Mouse (Mus musculus) embryonic facial prominence, embryonic 10.5 days (tissue): ENCODE measurements at regions not wholly inside any gene's neighbourhood (a gene's known extent, or its start where the extent isn't known, plus 50 kb on each side); places are given as distances from the start of the nearest gene placed in this dataset.

Experiments used
- DNase-seq: peaks from one replicate; pipeline ENCODE4 v3.0.0-alpha.2; 2017; ENCODE audit warnings: low spot score
- H3K27ac ChIP-seq: fragments of 300-500 bp; sonication (generic); replicated peaks from 2 replicates; pipeline ENCODE4 v1.5.1; 2016; ENCODE audit warnings: mild to moderate bottlenecking
- H3K27me3 ChIP-seq: fragments of 300-500 bp; sonication (generic); replicated peaks from 2 replicates; pipeline ENCODE4 v1.6.1; 2016; ENCODE audit warnings: low read depth, mild to moderate bottlenecking; ENCODE audit not compliant: poor library complexity, severe bottlenecking
- H3K36me3 ChIP-seq: fragments of 300-500 bp; sonication (generic); replicated peaks from 2 replicates; pipeline ENCODE4 v1.6.1; 2016; ENCODE audit warnings: mild to moderate bottlenecking, moderate library complexity
- H3K4me1 ChIP-seq: fragments of 300-500 bp; sonication (generic); 2 replicates; pipeline ENCODE4 v1.6.1; 2016
- H3K4me3 ChIP-seq: fragments of 300-500 bp; sonication (generic); 2 replicates; pipeline ENCODE4 v1.5.1; 2016; ENCODE audit warnings: mild to moderate bottlenecking, moderate library complexity
- H3K9me3 ChIP-seq: fragments of 300-500 bp; sonication (generic); 2 replicates; pipeline ENCODE4 v1.6.1; 2016; ENCODE audit warnings: mild to moderate bottlenecking
- WGBS: fragments of 180-500 bp; shearing (Covaris S2); methylation state at CpG from one replicate; pipeline ENCODE4 v1.1.7; 2016; 5-methylcytosine and 5-hydroxymethylcytosine counted together

DNA sequence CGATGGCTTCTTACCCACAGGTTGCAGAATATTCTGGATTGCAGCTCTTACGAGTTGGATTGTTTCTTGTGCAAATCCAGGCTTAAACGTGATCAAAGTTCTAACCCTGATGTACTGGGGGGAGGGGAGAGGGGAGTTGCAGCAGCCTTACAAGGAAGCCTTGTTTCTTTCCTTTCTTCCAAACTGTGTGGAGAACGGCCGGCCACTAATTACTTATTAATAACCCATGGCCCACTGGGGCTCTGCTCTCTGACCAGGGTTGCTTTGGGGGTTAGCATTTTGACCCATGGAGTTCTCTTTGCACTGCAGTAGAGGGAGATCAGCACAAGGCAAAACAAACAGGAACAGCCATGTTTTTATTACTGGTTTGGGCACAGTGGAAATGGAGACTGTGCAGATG, 199.2 kb downstream of the Fam169b start:
- DNase-seq, result peak; percentile 45
- WGBS, result 11% methylated on average over 5 of the region's 5 CpGs
- no peaks in the 10 kb centered on the region for H3K9me3 ChIP-seq

GRCm38 (mm10) chr7:68470983-68471382, 197.3 kb downstream of the Fam169b start:
- no peaks in the 10 kb centered on the region for H3K36me3 ChIP-seq
- no peaks in the 10 kb centered on the region for H3K9me3 ChIP-seq
- H3K4me3 ChIP-seq, result no peak overlapping the region
- DNase-seq, result peak; percentile 23
- 35% methylated on average over 11 of the region's 11 CpGs for WGBS
- H3K27me3 ChIP-seq, result peaks cover 21% of the 10 kb centered on the region
- no peak overlapping the region for H3K27ac ChIP-seq
- peaks cover 31% of the 10 kb centered on the region for H3K4me1 ChIP-seq

More for the DNA sequence above, 199.2 kb downstream of the Fam169b start:
- Histone ChIP-seq H3K4me3 (no peak overlapping the region), H3K36me3 (no peaks in the 10 kb centered on the region), H3K4me1 (peaks cover 31% of the 10 kb centered on the region), H3K27me3 (peaks cover 21% of the 10 kb centered on the region), H3K27ac (peak overlapping the region; percentile 65; the same call in 1 of the 2 replicates)

GRCm38 (mm10) chr7:68468574-68468973, 194.9 kb downstream of the Fam169b start:
- Histone ChIP-seq H3K27me3 (peaks cover 14% of the 10 kb centered on the region), H3K36me3 (no peaks in the 10 kb centered on the region), H3K9me3 (no peaks in the 10 kb centered on the region), H3K4me3 (no peak overlapping the region), H3K27ac (no peak overlapping the region), H3K4me1 (peaks cover 31% of the 10 kb centered on the region)
- 83% methylated on average over 5 of the region's 5 CpGs for WGBS
- DNase-seq, result no peak

GRCm38 (mm10) chr7:68457842-68458241, 184.2 kb downstream of the Fam169b start:
- peaks cover 5% of the 10 kb centered on the region for H3K4me1 ChIP-seq
- DNase-seq, result no peak
- H3K27me3 ChIP-seq, result no peaks in the 10 kb centered on the region
- no peaks in the 10 kb centered on the region for H3K36me3 ChIP-seq
- no peak overlapping the region for H3K4me3 ChIP-seq
- 92% methylated on average over 1 of the region's 1 CpGs for WGBS
- no peak overlapping the region for H3K27ac ChIP-seq
- no peaks in the 10 kb centered on the region for H3K9me3 ChIP-seq

DNA sequence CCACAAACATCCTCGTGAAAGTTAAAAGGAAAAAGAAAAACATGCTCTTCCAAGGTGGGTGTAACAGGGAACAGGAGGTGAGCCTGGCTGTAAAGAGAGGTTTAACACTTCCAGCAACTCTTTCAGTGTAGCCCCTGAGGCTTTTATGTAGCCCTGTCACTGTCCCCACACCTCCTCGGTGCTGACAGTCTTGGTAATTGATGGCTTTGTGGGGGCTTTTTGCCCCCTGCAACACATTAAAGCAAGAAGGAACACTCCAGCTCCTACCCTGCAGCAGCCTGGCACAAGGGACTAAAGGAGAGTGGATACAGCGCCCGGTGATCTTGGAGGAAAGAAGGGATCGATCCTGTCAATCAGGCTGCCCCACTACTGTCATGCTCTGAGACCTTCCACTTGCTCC, 181.8 kb downstream of the Fam169b start:
- H3K27ac ChIP-seq, result no peak overlapping the region; the same call in 1 of the 2 replicates
- H3K27me3 ChIP-seq, result no peaks in the 10 kb centered on the region
- H3K36me3 ChIP-seq, result no peaks in the 10 kb centered on the region
- no peak overlapping the region for H3K4me3 ChIP-seq
- WGBS, result 40% methylated on average over 5 of the region's 5 CpGs
- DNase-seq, result no peak
- H3K4me1 ChIP-seq, result peaks cover 5% of the 10 kb centered on the region
- H3K9me3 ChIP-seq, result no peaks in the 10 kb centered on the region

- DNase-seq, result no peak
- Histone ChIP-seq H3K27me3 (no peaks in the 10 kb centered on the region), H3K9me3 (no peaks in the 10 kb centered on the region), H3K27ac (no peak overlapping the region), H3K4me3 (no peak overlapping the region), H3K36me3 (no peaks in the 10 kb centered on the region), H3K4me1 (peaks cover 5% of the 10 kb centered on the region)
- WGBS, result 89% methylated on average over 8 of the region's 8 CpGs
These were observed 179.5 kb downstream of the Fam169b start for GRCm38 (mm10) chr7:68453028-68453692.

- Histone ChIP-seq H3K36me3 (no peaks in the 10 kb centered on the region), H3K9me3 (no peaks in the 10 kb centered on the region), H3K27me3 (peaks cover 8% of the 10 kb centered on the region; the same call in 1 of the 2 replicates), H3K4me3 (no peak overlapping the region), H3K27ac (no peak overlapping the region), H3K4me1 (peaks cover 13% of the 10 kb centered on the region)
- no peak for DNase-seq
- WGBS, result 71% methylated on average over 11 of the region's 11 CpGs
These were observed 170.9 kb downstream of the Fam169b start for GRCm38 (mm10) chr7:68444426-68445095.

- Histone ChIP-seq H3K27ac (no peak overlapping the region), H3K9me3 (no peaks in the 10 kb centered on the region), H3K27me3 (peaks cover 15% of the 10 kb centered on the region; the same call in 1 of the 2 replicates), H3K4me3 (no peak overlapping the region), H3K4me1 (peaks cover 13% of the 10 kb centered on the region), H3K36me3 (no peaks in the 10 kb centered on the region)
- WGBS, result 22% methylated on average over 11 of the region's 11 CpGs
- peak; percentile 44 for DNase-seq
These were observed 167.1 kb downstream of the Fam169b start for GRCm38 (mm10) chr7:68440661-68441150.

- Histone ChIP-seq H3K36me3 (no peaks in the 10 kb centered on the region), H3K27me3 (no peaks in the 10 kb centered on the region), H3K9me3 (no peaks in the 10 kb centered on the region), H3K27ac (no peak overlapping the region), H3K4me3 (no peak overlapping the region), H3K4me1 (no peaks in the 10 kb centered on the region)
- no peak for DNase-seq
- WGBS, result 77% methylated on average over 4 of the region's 4 CpGs
These were observed 155.3 kb downstream of the Fam169b start for GRCm38 (mm10) chr7:68428946-68429345.

GRCm38 (mm10) chr7:68415890-68416289, 142.3 kb downstream of the Fam169b start:
- Histone ChIP-seq H3K36me3 (no peaks in the 10 kb centered on the region), H3K4me1 (no peaks in the 10 kb centered on the region), H3K27ac (no peak overlapping the region), H3K27me3 (no peaks in the 10 kb centered on the region), H3K9me3 (no peaks in the 10 kb centered on the region), H3K4me3 (no peak overlapping the region)
- 95% methylated on average over 7 of the region's 7 CpGs for WGBS
- DNase-seq, result no peak

GRCm38 (mm10) chr7:68412786-68413185, 139.1 kb downstream of the Fam169b start:
- no peaks in the 10 kb centered on the region for H3K36me3 ChIP-seq
- peaks cover 12% of the 10 kb centered on the region; the same call in 1 of the 2 replicates for H3K4me1 ChIP-seq
- no peak overlapping the region for H3K27ac ChIP-seq
- DNase-seq, result no peak
- H3K27me3 ChIP-seq, result no peaks in the 10 kb centered on the region; the same call in 1 of the 2 replicates
- H3K9me3 ChIP-seq, result no peaks in the 10 kb centered on the region
- H3K4me3 ChIP-seq, result no peak overlapping the region
- 77% methylated on average over 1 of the region's 1 CpGs for WGBS
